Mouse (Mus musculus) limb, embryonic 14.5 days (tissue): ENCODE results near the gene Mfap1b. TPM values are rescaled to one million over a fixed set of nuclear protein-coding genes. Genes with fewer than 3 reads are reported as not detected.
A peak's percentile ranks its signal among the peaks of the same experiment; 100 is the strongest.

ENCODE experiments used
- ATAC-seq: fragments of 200-750 bp; cut with Nextera tagmentation; 2 replicates; pipeline ENCODE4 v1.8.0; 2017; ENCODE audit warnings: low read depth, moderate number of reproducible peaks, moderate TSS enrichment; ENCODE audit not compliant: low FRiP score
- DNase-seq: peaks from one replicate; pipeline ENCODE4 v3.0.0-alpha.2; 2015; ENCODE audit warnings: low spot score
- H3K27ac ChIP-seq: fragments of 300-500 bp; sonication (generic); replicated peaks from 2 replicates; pipeline ENCODE4 v1.5.1; 2014; ENCODE audit warnings: low read depth, mild to moderate bottlenecking, low read length, moderate library complexity, mixed read lengths
- H3K27me3 ChIP-seq: fragments of 300-500 bp; sonication (generic); 2 replicates; pipeline ENCODE4 v1.6.1; 2014; ENCODE audit warnings: low read length, mixed read lengths; ENCODE audit not compliant: control insufficient read depth, insufficient read depth
- H3K36me3 ChIP-seq: fragments of 300-500 bp; sonication (generic); 2 replicates; pipeline ENCODE4 v1.6.1; 2014; ENCODE audit warnings: mild to moderate bottlenecking, low read length, moderate library complexity, mixed read lengths; ENCODE audit not compliant: control insufficient read depth, insufficient read depth
- H3K4me1 ChIP-seq: fragments of 300-500 bp; sonication (generic); 2 replicates; pipeline ENCODE4 v1.6.1; 2014; ENCODE audit warnings: antibody characterized with exemption, low read length, mixed read lengths; ENCODE audit not compliant: control insufficient read depth, insufficient read depth
- H3K4me2 ChIP-seq: fragments of 300-500 bp; sonication (generic); replicated peaks from 2 replicates; pipeline ENCODE4 v1.6.1; 2014; ENCODE audit warnings: low read depth, mild to moderate bottlenecking, low read length, moderate library complexity; ENCODE audit not compliant: severe bottlenecking
- H3K4me3 ChIP-seq: fragments of 300-500 bp; sonication (generic); replicated peaks from 2 replicates; pipeline ENCODE4 v1.5.1; 2014; ENCODE audit warnings: low read length
- H3K9ac ChIP-seq: fragments of 300-500 bp; sonication (generic); 2 replicates; pipeline ENCODE4 v1.6.1; 2014; ENCODE audit warnings: mild to moderate bottlenecking, low read depth, low read length, moderate library complexity; ENCODE audit not compliant: severe bottlenecking
- H3K9me3 ChIP-seq: fragments of 300-500 bp; sonication (generic); 2 replicates; pipeline ENCODE4 v1.6.1; 2016; ENCODE audit warnings: low read length; ENCODE audit not compliant: control insufficient read depth
- POLR2A ChIP-seq: fragments of 200-500 bp; IDR thresholded peaks from 2 replicates; pipeline ENCODE4 v1.8.0; 2012; ENCODE audit warnings: inconsistent platforms, mild to moderate bottlenecking, moderate library complexity, borderline replicate concordance; ENCODE audit not compliant: insufficient read depth, insufficient read length; ENCODE audit errors: extremely low read depth
- WGBS: fragments of 180-500 bp; shearing (Covaris S2); extraction: QIAGEN DNeasy Blood & Tissue Kit; methylation state at CpG from one replicate; pipeline ENCODE4 v1.1.7; 2014; 5-methylcytosine and 5-hydroxymethylcytosine counted together
- polyA plus RNA-seq, 2 experiments: library from polyadenylated mRNA; depleted of rRNA in 1 of 2; stranded (reverse) in 1 of 2; unstranded in 1 of 2; fragments of >200 nt; fragmentation: Nextera tagmentation in 1 of 2; extraction: Ambion mirVana in 1 of 2; gene quantifications; 2 replicates each; pipeline versions ENCODE4 v1.2.1 to v1.2.3; 2012 to 2014

Gene Mfap1b
- polyA plus RNA-seq, 2 experiments = 16.8 to 54.1 TPM

DNA sequence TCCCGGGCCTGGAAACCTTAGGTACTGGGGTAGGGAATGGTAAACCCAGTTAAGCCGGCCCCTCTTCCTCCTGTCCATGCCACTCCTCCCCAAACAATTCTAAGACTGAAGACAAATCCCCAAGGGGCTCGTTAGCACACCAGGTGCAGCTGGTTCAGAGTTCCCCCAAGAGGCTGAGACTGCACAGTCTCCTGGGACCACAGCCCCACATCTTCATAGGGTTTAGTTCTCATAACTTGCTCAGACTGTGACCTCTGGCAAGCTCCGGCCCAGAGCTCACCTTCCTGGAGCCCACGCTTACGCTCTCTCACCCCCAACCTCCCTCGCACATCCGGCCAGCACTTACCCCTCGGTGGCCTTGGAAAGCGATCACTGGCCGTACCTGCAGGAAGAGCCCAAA lies 32.1 kb downstream of the Mfap1b start:
- Histone ChIP-seq H3K9me3 (no peaks in the 10 kb centered on the region), H3K36me3 (peaks cover 30% of the 10 kb centered on the region), H3K4me2 (peak overlapping the region; percentile 89), H3K4me3 (peak overlapping the region; percentile 49), H3K9ac (peak overlapping the region; percentile 53), H3K4me1 (peaks cover 12% of the 10 kb centered on the region; the same call in 1 of the 2 replicates), H3K27ac (no peak overlapping the region), H3K27me3 (no peaks in the 10 kb centered on the region)
- 7% methylated on average over 11 of the region's 11 CpGs for WGBS
- no peak for TF ChIP-seq POLR2A
- DNase-seq = no peak
- no peak for ATAC-seq

- DNase-seq (no peak), ATAC-seq (no peak)
- WGBS = 61% methylated on average over 5 of the region's 5 CpGs
- no peaks in the 10 kb centered on the region for H3K9me3 ChIP-seq
- no peak for TF ChIP-seq POLR2A
- H3K27ac ChIP-seq = no peak overlapping the region
- H3K9ac ChIP-seq = no peak overlapping the region
- no peaks in the 10 kb centered on the region for H3K27me3 ChIP-seq
- peaks cover 12% of the 10 kb centered on the region; the same call in 1 of the 2 replicates for H3K4me1 ChIP-seq
- no peak overlapping the region for H3K4me3 ChIP-seq
- peaks cover 33% of the 10 kb centered on the region for H3K36me3 ChIP-seq
- H3K4me2 ChIP-seq = no peak overlapping the region; the same call in 1 of the 2 replicates
Measured at GRCm38 (mm10) chr2:121440834-121441605, 32.8 kb downstream of the Mfap1b start.

DNA sequence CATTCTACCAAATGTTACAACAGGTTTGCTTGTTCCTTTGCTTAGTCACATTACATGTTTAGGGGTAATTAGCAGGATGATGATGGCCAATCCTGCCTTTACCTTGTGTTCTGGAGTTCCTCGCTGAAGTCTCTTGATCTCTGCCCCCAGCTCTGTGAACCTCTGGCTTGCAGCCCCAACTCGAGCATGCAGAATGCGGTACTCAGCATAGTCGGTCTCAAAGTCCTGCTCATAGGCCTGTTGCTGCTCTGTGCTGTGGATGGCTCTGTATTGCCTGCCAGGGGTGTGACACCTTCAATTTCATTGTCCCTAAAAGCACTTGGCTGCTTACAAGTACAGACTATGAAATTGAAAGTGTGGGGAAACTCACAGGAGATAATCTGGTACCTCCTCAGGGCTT lies 34.1 kb downstream of the Mfap1b start:
- Histone ChIP-seq H3K9me3 (no peaks in the 10 kb centered on the region), H3K9ac (no peak overlapping the region), H3K4me2 (no peak overlapping the region), H3K27ac (no peak overlapping the region), H3K4me1 (peaks cover 12% of the 10 kb centered on the region; the same call in 1 of the 2 replicates), H3K4me3 (no peak overlapping the region), H3K36me3 (peaks cover 45% of the 10 kb centered on the region), H3K27me3 (no peaks in the 10 kb centered on the region)
- ATAC-seq = no peak
- TF ChIP-seq POLR2A = no peak
- DNase-seq = no peak
- WGBS = 71% methylated on average over 4 of the region's 4 CpGs

GRCm38 (mm10) chr2:121434854-121435253 lies 39.0 kb downstream of the Mfap1b start:
- ATAC-seq = no peak

GRCm38 (mm10) chr2:121425890-121426289 lies 48.0 kb downstream of the Mfap1b start:
- DNase-seq (no peak), ATAC-seq (no peak)
- WGBS = 92% methylated on average over 2 of the region's 2 CpGs
- H3K4me1 ChIP-seq = no peaks in the 10 kb centered on the region
- H3K4me3 ChIP-seq = no peak overlapping the region
- peaks cover 94% of the 10 kb centered on the region for H3K36me3 ChIP-seq
- TF ChIP-seq POLR2A = no peak
- H3K27me3 ChIP-seq = no peaks in the 10 kb centered on the region
- H3K4me2 ChIP-seq = no peak overlapping the region
- H3K9ac ChIP-seq = no peak overlapping the region
- no peak overlapping the region for H3K27ac ChIP-seq
- H3K9me3 ChIP-seq = no peaks in the 10 kb centered on the region

More at GRCm38 (mm10) chr2:121434854-121435253, 39.0 kb downstream of the Mfap1b start:
- Histone ChIP-seq H3K9me3 (no peaks in the 10 kb centered on the region), H3K4me1 (no peaks in the 10 kb centered on the region), H3K4me3 (no peak overlapping the region), H3K27me3 (no peaks in the 10 kb centered on the region), H3K27ac (no peak overlapping the region), H3K4me2 (no peak overlapping the region), H3K9ac (no peak overlapping the region), H3K36me3 (peaks cover 94% of the 10 kb centered on the region)
- 100% methylated on average over 1 of the region's 1 CpGs for WGBS
- no peak for DNase-seq
- no peak for TF ChIP-seq POLR2A
